Mouse (Mus musculus) MEL (cell line): ENCODE measurements around the gene Arhgap21. TPM values are rescaled to one million over a fixed set of nuclear protein-coding genes. Genes with fewer than 3 reads are reported as not detected.

Experiments used
- DNase-seq: peaks from one replicate; pipeline ENCODE4 v3.0.0; 2011; ENCODE audit warnings: low read depth, low spot score
- H3K27ac ChIP-seq: 2 replicates; pipeline ENCODE4 v1.5.1; 2012; ENCODE audit warnings: low read depth, mild to moderate bottlenecking, control low read depth, low read length, moderate library complexity; ENCODE audit not compliant: control insufficient read depth
- H3K27me3 ChIP-seq, 2 experiments: fragments of 150-350 bp in 1 of 2; sonication (generic) in 1 of 2; 2 replicates each; pipeline ENCODE4 v1.6.1; 2012; ENCODE audit warnings: low read length in 2 of 2, mild to moderate bottlenecking in 2 of 2, improper control_type of control experiment in 1 of 2, moderate library complexity in 1 of 2; ENCODE audit not compliant: insufficient read depth in 2 of 2, control insufficient read depth in 1 of 2
- H3K36me3 ChIP-seq, 2 experiments: 2 replicates each; pipeline ENCODE4 v1.6.1; 2012 to 2014; ENCODE audit warnings: low read length in 2 of 2, improper control_type of control experiment in 1 of 2, inconsistent platforms in 1 of 2, mild to moderate bottlenecking in 1 of 2; ENCODE audit not compliant: insufficient read depth in 2 of 2, control insufficient read depth in 1 of 2
- H3K4me1 ChIP-seq, 2 experiments: fragments of 150-350 bp in 1 of 2; sonication (generic) in 1 of 2; 2 replicates each; pipeline ENCODE4 v1.6.1; 2012; ENCODE audit warnings: low read length in 2 of 2, improper control_type of control experiment in 1 of 2, mild to moderate bottlenecking in 1 of 2; ENCODE audit not compliant: insufficient read depth in 2 of 2, control insufficient read depth in 1 of 2
- H3K4me3 ChIP-seq, 2 experiments: fragments of 150-350 bp in 1 of 2; sonication (generic) in 1 of 2; 2 replicates each; pipeline ENCODE4 v1.5.1; 2012; ENCODE audit warnings: low read depth in 2 of 2, low read length in 2 of 2, mild to moderate bottlenecking in 2 of 2, moderate library complexity in 2 of 2, control low read depth in 1 of 2, improper control_type of control experiment in 1 of 2; ENCODE audit not compliant: control insufficient read depth in 1 of 2, insufficient read depth in 1 of 2
- H3K79me2 ChIP-seq: 2 replicates; pipeline ENCODE4 v1.6.1; 2012; ENCODE audit warnings: mild to moderate bottlenecking, low read length, moderate library complexity; ENCODE audit not compliant: control insufficient read depth, poor library complexity, insufficient read depth
- H3K9ac ChIP-seq: 2 replicates; pipeline ENCODE4 v1.6.1; 2012; ENCODE audit warnings: low read depth, mild to moderate bottlenecking, control low read depth, low read length, moderate library complexity; ENCODE audit not compliant: control insufficient read depth, poor library complexity, severe bottlenecking
- H3K9me3 ChIP-seq: fragments of 150-350 bp; sonication (generic); replicated peaks from 2 replicates; pipeline ENCODE4 v1.6.1; 2012; ENCODE audit warnings: mild to moderate bottlenecking, low read length, improper control_type of control experiment, moderate library complexity; ENCODE audit not compliant: insufficient read depth
- CHD1 ChIP-seq: IDR thresholded peaks from 2 replicates; pipeline ENCODE4 v1.6.1; 2012; ENCODE audit warnings: low read depth, mild to moderate bottlenecking, inconsistent platforms, low read length, improper control_type of control experiment
- ELF1 ChIP-seq: IDR thresholded peaks from 2 replicates; pipeline ENCODE4 v1.6.1; 2014; ENCODE audit warnings: low read depth, mild to moderate bottlenecking, inconsistent platforms, low read length, improper control_type of control experiment, moderate library complexity
- ETS1 ChIP-seq: IDR thresholded peaks from 2 replicates; pipeline ENCODE4 v1.6.1; 2012; ENCODE audit warnings: low read depth, mild to moderate bottlenecking, inconsistent platforms, low read length, improper control_type of control experiment, moderate library complexity
- GATA1 ChIP-seq: IDR thresholded peaks from 2 replicates; pipeline ENCODE4 v1.6.1; 2011; ENCODE audit warnings: low read depth, low read length, improper control_type of control experiment
- HCFC1 ChIP-seq: IDR thresholded peaks from 2 replicates; pipeline ENCODE4 v1.6.1; 2012; ENCODE audit warnings: low read depth, mild to moderate bottlenecking, inconsistent platforms, low read length, improper control_type of control experiment, moderate library complexity
- MAFK ChIP-seq: IDR thresholded peaks from 2 replicates; pipeline ENCODE4 v1.6.1; 2011; ENCODE audit warnings: low read depth, mild to moderate bottlenecking, low read length, improper control_type of control experiment, borderline replicate concordance
- MEF2A ChIP-seq: IDR thresholded peaks from 2 replicates; pipeline ENCODE4 v1.6.1; 2014; ENCODE audit warnings: low read depth, mild to moderate bottlenecking, inconsistent platforms, low read length, improper control_type of control experiment; ENCODE audit not compliant: poor library complexity, insufficient replicate concordance, severe bottlenecking; ENCODE audit errors: extremely low read depth
- MYB ChIP-seq: IDR thresholded peaks from 2 replicates; pipeline ENCODE4 v1.6.1; 2011; ENCODE audit warnings: mild to moderate bottlenecking, low read depth, low read length, improper control_type of control experiment
- POLR2A ChIP-seq, 2 experiments: IDR thresholded peaks; 2 replicates each; pipeline ENCODE4 v1.6.1; 2011 to 2012; ENCODE audit warnings: low read length in 2 of 2, mild to moderate bottlenecking in 2 of 2, control low read depth in 1 of 2, improper control_type of control experiment in 1 of 2, low read depth in 1 of 2, moderate library complexity in 1 of 2; ENCODE audit not compliant: control insufficient read depth in 1 of 2, insufficient read depth in 1 of 2, poor library complexity in 1 of 2
- POLR2AphosphoS2 ChIP-seq: IDR thresholded peaks from 2 replicates; pipeline ENCODE4 v1.6.1; 2011; ENCODE audit warnings: low read length, improper control_type of control experiment
- RAD21 ChIP-seq: IDR thresholded peaks from 2 replicates; pipeline ENCODE4 v1.6.1; 2011; ENCODE audit warnings: mild to moderate bottlenecking, low read depth, low read length, improper control_type of control experiment
- RCOR1 ChIP-seq: IDR thresholded peaks from 2 replicates; pipeline ENCODE4 v1.6.1; 2012; ENCODE audit warnings: low read depth, mild to moderate bottlenecking, inconsistent platforms, low read length, improper control_type of control experiment
- TCF12 ChIP-seq: IDR thresholded peaks from 2 replicates; pipeline ENCODE4 v1.6.1; 2014; ENCODE audit warnings: low read depth, mild to moderate bottlenecking, inconsistent platforms, low read length, improper control_type of control experiment, moderate library complexity
- USF1 ChIP-seq: IDR thresholded peaks from 2 replicates; pipeline ENCODE4 v1.6.1; 2014; ENCODE audit warnings: low read depth, mild to moderate bottlenecking, inconsistent platforms, low read length, improper control_type of control experiment, moderate library complexity
- USF2 ChIP-seq, 2 experiments: IDR thresholded peaks; 2 replicates each; pipeline ENCODE4 v1.6.1; 2011 to 2012; ENCODE audit warnings: improper control_type of control experiment in 2 of 2, low read length in 2 of 2, borderline replicate concordance in 1 of 2, inconsistent platforms in 1 of 2, low read depth in 1 of 2, mild to moderate bottlenecking in 1 of 2; ENCODE audit not compliant: insufficient read depth in 1 of 2
- ZC3H11A ChIP-seq: IDR thresholded peaks from 2 replicates; pipeline ENCODE4 v1.6.1; 2012; ENCODE audit warnings: low read depth, mild to moderate bottlenecking, inconsistent platforms, low read length, improper control_type of control experiment
- ZMIZ1 ChIP-seq: IDR thresholded peaks from 2 replicates; pipeline ENCODE4 v1.6.1; 2012; ENCODE audit warnings: low read depth, mild to moderate bottlenecking, inconsistent platforms, low read length, improper control_type of control experiment, moderate library complexity
- polyA plus RNA-seq, 2 experiments: library from polyadenylated mRNA; stranded (reverse) in 1 of 2; unstranded in 1 of 2; fragments of >175 nt in 1 of 2; fragments of >200 nt in 1 of 2; gene quantifications; 2 replicates each; pipeline versions ENCODE4 v1.2.1 to v1.2.4; 2012; ENCODE audit warnings: low replicate concordance in 2 of 2, low read depth in 1 of 2; ENCODE audit not compliant: insufficient read length in 2 of 2, insufficient read depth in 1 of 2, missing spikeins in 1 of 2
- total RNA-seq: library from RNA; depleted of rRNA; stranded (reverse); fragments of 300-350 nt; gene quantifications from 2 replicates; pipeline ENCODE4 v1.2.3, GENCODE M21; 2012

Gene Arhgap21
- total and polyA plus RNA-seq, 3 experiments: 12.4 to 104 (median 30.6) TPM

- Histone ChIP-seq H3K9me3 (no peaks in the 10 kb centered on the region), H3K27ac (no peak overlapping the region), H3K4me1 (peaks cover 13 to 20% of the 10 kb centered on the region in 2 experiments), H3K36me3 (peaks cover 3 to 40% of the 10 kb centered on the region in 2 experiments; a peak in 3 of 4 replicates), H3K9ac (0 out of 2 replicates have a peak overlapping the region, but pooled peaks have one; percentile 12), H3K4me3 (no peak overlapping the region), H3K27me3 (no peaks in the 10 kb centered on the region), H3K79me2 (peaks cover 75% of the 10 kb centered on the region)
- DNase-seq: no peak
- TF ChIP-seq RCOR1 (no peak), TCF12 (no peak), ZMIZ1 (no peak), MAFK (no peak), USF1 (no peak), USF2 (IDR thresholded peaks at IDR 0.05; ENCODE audit: borderline replicate concordance in 1 of 2, insufficient read depth in 1 of 2, low read depth in 1 of 2, low read length in 2 of 2) (no peak), POLR2AphosphoS2 (no peak)
Measured at GRCm38 (mm10) chr2:20963226-20963805, 5.4 kb downstream of the Arhgap21 start.

GRCm38 (mm10) chr2:20962284-20962683 lies 6.4 kb downstream of the Arhgap21 start:
- Histone ChIP-seq H3K27ac (no peak overlapping the region), H3K9ac (no peak overlapping the region), H3K4me1 (peaks cover 13 to 20% of the 10 kb centered on the region in 2 experiments), H3K27me3 (no peaks in the 10 kb centered on the region), H3K36me3 (peaks cover 5 to 40% of the 10 kb centered on the region in 2 experiments; a peak in 3 of 4 replicates), H3K9me3 (no peaks in the 10 kb centered on the region), H3K79me2 (peaks cover 68% of the 10 kb centered on the region), H3K4me3 (no peak overlapping the region)
- DNase-seq: no peak
- TF ChIP-seq CHD1: no peak

- no peak for DNase-seq
- no peak overlapping the region for H3K27ac ChIP-seq
- TF ChIP-seq MEF2A (no peak), GATA1 (no peak), HCFC1 (no peak), RAD21 (no peak), ELF1 (no peak), POLR2A (IDR thresholded peaks at IDR 0.05; ENCODE audit: control insufficient read depth in 1 of 2, insufficient read depth in 1 of 2, low read depth in 1 of 2, low read length in 2 of 2, poor library complexity in 1 of 2) (no peak), MYB (no peak), ZC3H11A (no peak), POLR2AphosphoS2 (no peak), RCOR1 (no peak), CHD1 (no peak), ETS1 (no peak)
- TF ChIP-seq, all 39 proteins: peak for 0
- H3K9ac ChIP-seq: no peak overlapping the region
- no peak overlapping the region for H3K4me3 ChIP-seq
- H3K9me3 ChIP-seq: no peaks in the 10 kb centered on the region
- peaks cover 5 to 40% of the 10 kb centered on the region in 2 experiments; a peak in 3 of 4 replicates for H3K36me3 ChIP-seq
- H3K79me2 ChIP-seq: peaks cover 68% of the 10 kb centered on the region
- H3K27me3 ChIP-seq: no peaks in the 10 kb centered on the region
- peaks cover 13 to 20% of the 10 kb centered on the region in 2 experiments for H3K4me1 ChIP-seq
Measured at GRCm38 (mm10) chr2:20961825-20962224, 6.9 kb downstream of the Arhgap21 start.
